Mouse (Mus musculus) cerebellum, adult 2 months (tissue): ENCODE results near the gene Rbfox1.

Source experiments
- CTCF ChIP-seq: fragments of 200-500 bp; IDR thresholded peaks from 2 replicates; pipeline ENCODE4 v1.5.1; 2011; ENCODE audit warnings: low read depth, mild to moderate bottlenecking, control low read depth, low read length, moderate library complexity, borderline replicate concordance; ENCODE audit not compliant: insufficient read depth
- POLR2A ChIP-seq: fragments of 200-500 bp; IDR thresholded peaks from 2 replicates; pipeline ENCODE4 v1.6.1; 2011; ENCODE audit warnings: low read length, control low read depth, borderline replicate concordance; ENCODE audit not compliant: insufficient read depth

DNA sequence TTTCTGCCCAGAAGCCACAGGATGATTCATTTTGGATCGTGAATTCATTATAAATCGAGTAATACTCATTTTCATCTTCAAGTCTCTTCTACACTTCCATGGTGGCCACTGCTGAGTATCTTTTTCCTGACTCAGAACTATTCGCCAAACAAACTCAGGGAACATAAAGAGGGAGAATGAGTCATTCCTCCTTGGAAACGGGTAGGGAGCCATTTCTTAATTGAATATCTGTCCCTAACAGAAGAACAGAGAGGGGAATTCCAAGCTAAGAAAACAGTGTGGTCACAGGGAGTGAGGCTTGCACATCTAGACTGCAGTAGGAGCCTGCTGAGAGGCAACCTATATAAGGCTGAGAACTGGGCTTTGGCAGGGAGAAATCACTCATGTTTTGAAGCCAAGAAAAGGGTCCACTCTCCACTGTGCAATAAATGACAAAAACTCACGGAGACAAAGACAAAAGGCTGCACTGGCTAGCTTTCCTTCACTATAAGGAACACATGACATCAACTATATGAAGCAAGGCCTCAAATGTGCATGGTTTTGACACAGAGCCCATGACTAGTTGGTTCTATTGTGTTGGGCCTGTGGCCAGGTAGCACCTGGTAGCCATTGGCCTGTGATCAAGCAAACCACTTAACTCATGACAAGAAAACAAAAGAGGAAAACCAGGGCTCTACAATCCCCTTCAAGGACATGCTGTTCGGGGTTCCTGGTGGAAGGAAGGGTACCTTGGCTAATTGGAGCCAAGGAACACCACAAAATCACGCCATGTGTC lies 386.6 kb downstream of the Rbfox1 start:
- TF ChIP-seq POLR2A, result no peak
- TF ChIP-seq CTCF, result no peak
